Mouse (Mus musculus) spleen, postnatal 10 days (tissue): Measurements from ENCODE around the gene 2310022A10Rik.

ENCODE experiments used
- DNase-seq, 2 experiments: peaks; one replicate each; pipeline ENCODE4 v3.0.0; 2021 to 2022; ENCODE audit warnings: low spot score in 2 of 2

Gene 2310022A10Rik

DNA sequence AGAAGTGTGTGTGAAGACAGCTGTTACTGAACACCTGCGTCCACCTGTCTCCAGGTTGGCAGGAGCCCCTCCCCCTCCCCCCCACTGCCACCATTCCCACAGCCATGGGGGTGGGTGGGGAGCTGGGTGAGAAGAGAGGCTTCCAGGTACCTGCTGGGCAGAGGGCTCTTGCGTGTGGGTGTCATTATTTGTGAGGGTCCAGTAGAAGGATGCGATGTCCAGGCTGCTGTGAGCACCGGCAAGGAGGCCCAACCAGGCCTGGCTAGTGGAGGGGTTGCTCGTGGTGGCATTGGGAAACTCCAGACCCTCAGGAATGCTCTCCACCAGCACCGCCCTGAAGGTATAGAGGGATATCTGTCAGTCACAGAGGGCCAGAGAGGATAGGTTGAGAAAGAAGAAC, 12.1 kb upstream of the 2310022A10Rik start:
- no peak for DNase-seq

DNA sequence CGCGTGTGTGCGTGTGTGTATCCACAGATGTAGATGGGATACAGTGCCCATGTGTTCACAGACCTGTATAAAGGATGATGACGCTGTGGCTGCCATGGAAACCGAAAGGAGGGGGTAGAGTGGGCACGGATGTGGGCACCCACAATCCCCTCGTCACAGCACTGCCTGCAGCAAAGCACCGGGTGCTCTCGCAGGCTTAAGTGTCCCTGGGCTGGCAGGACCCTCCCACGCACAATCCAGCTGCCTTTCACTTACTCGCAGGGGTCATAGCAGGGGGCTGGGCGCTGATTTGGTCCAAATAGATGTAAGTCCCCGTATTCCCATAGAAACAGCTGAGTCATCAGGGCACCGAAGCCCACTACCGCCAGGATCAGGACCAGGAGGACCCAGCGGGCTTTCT, 11.6 kb upstream of the 2310022A10Rik start:
- peak in 1 of 2 experiments; percentile 73 for DNase-seq

DNA sequence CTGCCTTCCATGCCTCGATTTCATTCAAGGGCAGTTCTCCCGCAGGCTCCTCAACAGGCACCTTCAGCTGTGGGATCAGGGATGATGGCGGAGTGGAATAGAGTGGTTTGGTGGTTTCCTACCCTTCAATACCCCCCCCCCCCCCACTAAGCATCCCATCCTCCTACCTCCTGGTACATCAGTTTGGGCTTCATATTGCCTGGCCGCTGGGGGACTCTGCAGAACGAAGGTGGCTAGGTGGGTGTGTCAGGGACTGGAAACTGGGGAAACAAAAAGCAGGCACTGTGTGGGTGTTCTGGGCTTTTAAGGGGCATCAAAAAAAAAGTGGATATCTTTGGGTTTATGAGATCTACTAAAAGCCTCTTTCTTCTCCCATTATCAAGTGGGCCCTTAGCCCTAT, 11.1 kb upstream of the 2310022A10Rik start:
- no peak for DNase-seq

DNA sequence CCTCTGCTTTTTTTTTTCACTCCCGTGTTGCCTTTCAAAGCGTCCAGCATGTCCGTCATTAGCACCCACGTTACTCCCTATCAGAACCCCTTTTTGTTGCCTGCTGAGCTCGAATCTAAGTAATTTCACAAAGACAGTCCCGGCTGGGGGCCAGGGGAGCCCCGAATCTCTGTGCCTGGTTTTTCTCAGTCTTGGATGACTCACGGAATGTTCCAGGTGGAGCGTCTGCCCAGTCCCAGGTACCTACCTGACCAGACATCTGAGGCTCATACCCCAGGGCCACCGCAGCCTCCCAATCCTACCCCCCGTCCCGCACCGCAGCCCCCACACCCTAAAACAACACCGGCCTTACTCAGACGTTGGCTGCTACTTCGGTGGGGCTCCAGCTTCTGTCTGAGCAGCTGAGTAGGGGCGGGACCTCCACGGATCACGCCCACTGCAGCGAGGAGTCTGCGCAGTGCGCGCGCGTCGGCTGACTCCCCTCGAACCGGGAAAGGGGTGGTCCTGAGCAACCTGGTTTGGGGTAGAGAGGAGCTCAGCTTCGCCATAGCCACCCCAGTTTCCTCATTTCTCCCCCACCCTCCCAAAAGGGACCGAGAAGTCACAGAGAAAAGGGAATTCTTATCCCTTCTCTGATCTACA, 10.5 kb upstream of the 2310022A10Rik start:
- peak; percentile 72 to 87 for DNase-seq

DNA sequence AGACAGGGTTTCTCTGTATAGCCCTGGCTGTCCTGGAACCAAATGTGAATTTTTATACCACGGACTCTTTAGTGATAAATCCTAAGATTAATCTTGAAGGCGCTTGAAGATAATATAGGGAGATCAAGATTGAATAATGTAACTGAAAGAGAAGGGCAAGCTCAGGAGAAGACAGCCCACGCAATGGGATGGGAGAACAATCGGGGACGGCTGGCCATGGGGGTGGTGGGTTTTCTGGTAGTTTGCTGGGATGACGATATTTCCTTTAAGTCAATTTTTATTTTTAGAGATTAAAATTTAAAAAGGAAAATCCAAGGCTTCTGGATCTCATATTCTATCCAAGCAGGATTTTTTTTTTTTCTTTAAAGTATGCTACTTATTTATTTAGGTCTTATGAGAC, 10.0 kb upstream of the 2310022A10Rik start:
- no peak for DNase-seq

DNA sequence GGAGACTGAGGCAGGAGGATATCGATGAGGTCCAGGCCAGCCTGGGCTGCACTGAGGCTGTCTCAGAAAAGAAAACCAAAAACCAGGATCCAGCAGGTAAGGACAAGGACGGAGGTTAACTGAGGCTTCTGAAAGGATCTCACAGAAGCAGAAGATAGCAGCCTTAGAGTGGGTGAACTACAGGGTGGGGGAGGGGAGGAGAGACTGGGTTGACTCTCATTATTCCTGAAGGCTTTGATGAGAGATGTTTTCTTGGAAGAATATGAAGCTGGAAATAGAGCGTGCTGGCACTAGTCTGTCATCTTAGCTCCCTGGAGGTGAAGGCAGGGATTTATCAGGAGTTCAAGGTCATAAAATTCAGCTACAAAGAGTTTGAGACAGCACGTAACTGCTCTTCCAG, 9.2 kb upstream of the 2310022A10Rik start:
- DNase-seq, result no peak

DNA sequence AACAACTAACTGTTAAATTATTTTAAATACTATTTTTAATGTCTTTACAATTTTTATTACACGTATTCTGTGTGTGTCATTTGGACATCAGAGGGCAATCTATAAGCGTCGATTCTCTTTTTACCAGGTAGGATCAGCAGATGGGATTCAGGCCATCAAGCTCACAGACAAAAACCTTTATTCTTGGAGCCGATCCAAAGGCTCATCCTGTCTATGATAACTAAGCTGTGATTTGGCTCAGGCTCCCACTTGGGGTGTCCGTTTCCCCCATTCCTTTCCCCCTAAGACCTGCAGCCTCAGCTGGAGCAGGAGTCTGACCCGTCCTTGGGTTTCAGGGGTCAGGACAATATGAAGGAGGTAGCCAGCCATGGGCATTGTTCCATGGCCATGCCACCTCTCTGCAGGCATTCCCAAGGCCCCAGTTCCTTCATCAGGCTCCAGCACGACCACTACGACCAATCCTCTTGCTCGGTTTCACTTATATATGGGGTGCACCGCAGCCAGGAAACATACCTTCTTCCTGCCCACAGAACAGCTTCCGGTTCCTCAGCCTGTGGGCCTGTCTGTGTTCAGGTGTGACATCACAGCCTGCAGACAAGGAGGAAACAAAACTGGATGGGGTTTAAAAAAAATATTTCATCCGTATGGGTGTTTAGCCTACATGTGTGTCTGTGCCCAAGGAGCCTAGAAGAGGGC, 8.2 kb upstream of the 2310022A10Rik start:
- DNase-seq, result peak in 1 of 2 experiments; percentile 64

DNA sequence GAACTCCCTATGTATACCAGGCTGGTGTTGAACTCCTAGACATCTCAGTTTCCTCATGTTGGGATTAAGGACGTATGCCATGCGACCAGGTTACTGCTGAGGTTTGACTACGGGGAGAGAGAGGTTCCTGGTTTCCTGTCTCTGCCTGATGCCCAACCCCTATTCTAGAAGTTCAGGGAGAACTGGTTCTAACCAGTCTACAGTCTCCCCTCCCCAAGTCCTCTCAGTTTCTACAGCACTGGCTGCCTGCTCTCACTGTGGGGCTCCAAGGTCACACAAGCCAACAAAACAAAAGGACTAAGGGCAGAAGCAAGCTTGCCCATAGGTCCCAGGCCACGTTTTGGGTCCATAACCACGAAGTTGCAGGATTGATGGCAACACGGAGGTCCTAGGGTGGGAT, 3.4 kb upstream of the 2310022A10Rik start:
- no peak for DNase-seq

DNA sequence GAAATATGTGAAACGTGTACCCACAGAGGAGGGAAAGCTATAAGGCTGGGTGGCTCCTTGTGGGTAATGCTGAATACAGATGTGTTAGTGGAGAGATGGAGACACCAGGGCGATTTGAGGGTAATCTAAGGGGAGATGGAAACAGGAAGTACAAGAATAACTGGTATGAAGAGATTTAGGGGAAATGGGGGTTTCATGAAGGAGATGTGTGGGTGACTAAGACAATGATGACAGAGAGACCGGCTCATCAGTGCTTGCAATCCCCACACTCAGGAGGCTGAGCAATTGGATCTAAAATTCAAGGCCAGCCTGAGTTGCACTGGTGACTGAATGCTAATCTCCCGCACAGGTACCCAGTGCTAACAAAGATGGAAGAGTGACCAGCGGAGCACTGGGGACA, 963 bp upstream of the 2310022A10Rik start:
- DNase-seq, result no peak

DNA sequence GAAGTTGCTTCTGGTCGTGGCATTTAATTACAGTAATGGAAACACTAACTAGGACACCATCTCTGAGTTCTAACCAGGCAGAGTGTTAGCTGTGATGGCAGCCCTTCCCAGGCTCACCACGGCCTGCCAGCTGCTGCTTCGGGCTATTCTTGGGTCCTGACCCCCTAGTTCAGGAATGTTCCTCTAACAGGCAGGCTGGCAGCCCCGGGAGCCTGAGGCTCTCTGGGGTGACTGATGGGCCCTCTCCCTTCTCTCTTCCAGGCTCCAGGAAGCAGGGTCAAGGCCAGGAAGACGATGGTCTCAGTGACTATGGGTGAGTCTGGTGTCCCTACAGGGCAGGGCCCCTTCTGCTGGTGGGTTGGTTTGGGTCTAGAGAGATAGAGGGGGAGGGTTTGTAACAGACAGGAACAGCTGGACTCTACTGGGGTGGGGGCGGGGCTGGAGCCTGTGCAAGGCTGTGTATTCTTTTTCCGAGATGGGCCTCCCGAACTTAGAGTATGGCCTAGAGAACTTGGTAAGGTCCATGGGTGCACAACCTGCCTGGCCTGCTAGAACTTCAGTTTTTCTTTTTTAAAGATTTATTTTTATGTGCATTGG, 7.4 kb downstream of the 2310022A10Rik start:
- DNase-seq, result no peak

DNA sequence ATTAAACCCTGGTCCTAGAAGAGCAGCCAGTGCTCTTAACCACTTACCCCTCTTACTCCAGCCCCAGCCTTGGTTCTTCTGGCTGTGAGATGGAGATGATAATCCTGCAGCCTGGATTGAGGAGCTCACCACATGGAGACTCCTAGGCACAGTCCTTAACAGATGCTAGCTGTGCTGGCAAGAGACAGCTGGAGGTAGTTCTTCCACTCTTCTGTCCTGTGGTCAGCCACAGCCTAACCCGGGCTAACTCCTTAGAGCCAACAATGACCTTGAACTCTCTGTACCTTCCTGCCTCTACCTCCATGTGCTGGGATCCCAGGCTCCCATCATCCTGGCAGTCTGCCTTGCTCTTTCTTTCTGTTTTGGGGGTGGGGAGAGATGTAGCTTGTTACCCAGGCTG, 7.9 kb downstream of the 2310022A10Rik start:
- DNase-seq, result no peak

DNA sequence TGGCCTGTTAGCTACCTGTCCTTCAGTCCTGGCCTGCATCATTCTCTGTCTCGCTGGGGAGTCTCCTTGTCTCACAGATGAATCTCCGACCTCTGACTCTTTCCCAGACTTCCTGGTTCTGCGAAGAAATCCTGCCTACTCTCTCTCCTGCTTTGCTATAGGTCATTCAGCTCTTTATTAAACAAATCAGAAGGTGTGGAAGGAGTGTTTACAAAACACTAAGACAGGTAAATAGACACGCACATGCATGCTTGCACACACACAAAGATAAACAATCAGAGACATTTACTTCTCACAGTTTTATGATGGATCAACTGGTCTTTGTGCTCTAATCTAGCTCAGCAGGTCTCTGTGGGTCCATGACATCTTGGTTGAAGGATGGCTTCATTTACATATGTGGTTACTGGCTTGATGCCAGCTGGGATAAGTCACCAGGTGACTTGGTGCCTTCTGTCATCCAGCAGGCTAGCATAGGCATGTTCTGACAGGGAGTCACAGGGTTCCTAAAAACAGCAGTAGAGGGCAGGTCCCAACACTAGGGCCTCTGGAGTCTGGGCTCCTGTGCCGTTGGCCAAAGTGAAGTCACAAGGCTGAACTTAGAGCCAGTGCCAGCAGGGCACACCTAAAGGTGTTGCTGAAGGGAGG, 16.7 kb downstream of the 2310022A10Rik start:
- no peak for DNase-seq

DNA sequence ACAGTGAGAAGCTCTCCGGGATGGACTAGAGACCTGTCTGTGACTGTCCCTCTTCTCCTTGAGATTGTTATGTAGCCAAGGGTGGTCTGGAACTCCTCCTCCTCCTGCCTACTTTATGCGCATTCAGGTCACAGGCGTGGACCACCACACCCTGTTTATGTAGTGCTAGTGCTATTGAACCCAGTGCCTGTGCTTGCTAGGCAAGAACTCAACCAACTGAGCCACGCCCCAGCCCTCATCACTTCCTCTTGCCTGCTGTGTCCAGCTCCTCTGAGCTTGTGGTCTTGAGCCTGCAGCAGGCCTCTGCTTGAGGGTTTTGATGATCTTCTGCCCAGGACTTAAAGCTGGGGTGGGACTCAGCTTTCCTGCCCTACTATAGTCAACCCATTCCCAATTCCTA, 19.1 kb downstream of the 2310022A10Rik start:
- no peak for DNase-seq

DNA sequence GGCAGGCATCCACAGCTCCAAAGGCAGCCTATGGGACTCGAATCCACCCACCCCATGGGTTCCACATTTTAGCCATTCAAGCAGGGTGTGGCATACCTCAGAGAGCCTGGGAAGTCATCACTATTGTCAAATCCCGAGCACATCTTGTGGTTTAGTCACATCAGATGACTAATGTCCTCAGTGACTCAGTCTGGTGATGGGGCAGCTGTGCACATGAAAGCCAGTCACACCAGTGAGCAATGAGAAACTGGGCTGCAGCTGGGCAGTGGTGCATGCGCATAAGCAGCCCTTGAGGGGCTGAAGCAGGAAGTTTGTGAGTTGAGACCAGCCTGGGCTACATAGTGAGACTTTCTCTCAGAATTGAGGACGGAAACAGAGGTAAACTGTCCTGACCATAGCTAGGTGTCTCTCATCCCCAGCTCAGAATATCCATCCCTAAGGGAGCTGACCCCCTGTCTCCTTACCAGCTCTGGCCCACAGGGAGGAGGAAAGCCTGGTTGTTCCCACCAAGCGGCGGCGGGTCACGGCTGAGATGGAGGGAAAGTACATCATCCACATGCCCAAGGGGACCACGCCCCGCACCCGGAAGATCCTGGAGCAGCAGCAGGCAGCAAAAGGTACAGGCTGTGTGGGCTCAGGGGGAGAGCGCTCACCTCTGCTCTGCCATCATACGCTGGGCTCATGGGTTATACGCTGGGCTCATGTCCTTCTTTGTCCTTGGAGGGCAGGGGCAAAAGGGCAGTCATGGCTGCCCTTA, 21.3 kb downstream of the 2310022A10Rik start:
- no peak for DNase-seq

DNA sequence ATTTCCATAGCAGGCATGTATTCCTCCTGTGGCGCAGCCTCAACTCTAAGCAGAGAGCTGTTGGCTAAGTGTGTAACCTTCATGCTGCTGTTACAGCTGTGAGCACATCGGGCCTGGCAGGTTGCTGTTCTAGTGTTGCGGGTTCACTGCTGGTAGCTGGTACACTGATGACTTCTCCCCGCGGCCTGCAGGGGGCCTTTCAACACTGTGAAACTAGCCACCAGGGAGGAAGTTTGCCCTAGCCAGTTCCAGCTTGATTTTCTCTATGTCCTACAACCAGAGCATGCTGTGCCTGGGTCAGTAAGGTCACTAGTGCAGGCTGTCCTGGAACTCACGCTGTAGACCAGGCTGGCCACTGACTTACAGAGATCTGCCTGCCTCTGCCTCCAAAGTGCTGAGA, 23.9 kb downstream of the 2310022A10Rik start:
- peak in 1 of 2 experiments; percentile 75 for DNase-seq

DNA sequence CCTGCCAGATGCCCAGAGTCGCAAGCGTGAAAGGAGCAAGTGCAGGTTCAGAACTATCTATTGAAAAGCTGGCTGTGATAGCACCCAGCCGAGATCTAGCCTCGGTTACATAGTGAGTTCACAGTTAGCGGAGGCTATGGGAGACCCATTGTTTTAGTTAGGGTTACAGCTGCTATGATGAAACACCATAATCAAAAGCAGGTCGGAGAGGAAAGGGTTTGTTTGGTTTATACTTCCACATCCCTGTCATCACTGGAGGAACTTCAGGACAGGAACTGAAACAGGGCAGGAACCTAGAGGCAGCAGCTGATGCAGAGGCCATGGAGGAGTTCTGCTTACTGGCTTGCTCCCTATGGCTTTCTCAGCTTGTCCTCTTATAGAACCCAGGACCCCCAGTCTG, 24.6 kb downstream of the 2310022A10Rik start:
- DNase-seq, result no peak

DNA sequence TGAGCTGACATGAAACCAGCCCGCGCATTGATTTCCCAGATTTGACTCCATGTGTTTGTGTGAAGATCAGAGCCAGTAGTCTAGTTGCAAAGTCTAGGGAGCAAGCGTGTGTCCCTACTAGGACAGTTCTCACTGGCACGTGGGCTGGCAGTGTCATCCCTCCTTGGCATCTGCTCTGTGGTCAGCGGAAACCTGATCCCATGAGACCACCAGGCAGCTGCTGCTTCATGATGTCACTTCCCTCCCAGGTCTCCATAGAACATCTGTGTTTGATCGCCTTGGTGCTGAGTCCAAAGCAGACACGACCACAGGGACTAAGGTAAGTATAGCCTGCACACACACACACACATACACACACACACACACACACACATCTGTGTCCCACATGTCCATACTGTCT, 25.4 kb downstream of the 2310022A10Rik start:
- DNase-seq, result no peak

DNA sequence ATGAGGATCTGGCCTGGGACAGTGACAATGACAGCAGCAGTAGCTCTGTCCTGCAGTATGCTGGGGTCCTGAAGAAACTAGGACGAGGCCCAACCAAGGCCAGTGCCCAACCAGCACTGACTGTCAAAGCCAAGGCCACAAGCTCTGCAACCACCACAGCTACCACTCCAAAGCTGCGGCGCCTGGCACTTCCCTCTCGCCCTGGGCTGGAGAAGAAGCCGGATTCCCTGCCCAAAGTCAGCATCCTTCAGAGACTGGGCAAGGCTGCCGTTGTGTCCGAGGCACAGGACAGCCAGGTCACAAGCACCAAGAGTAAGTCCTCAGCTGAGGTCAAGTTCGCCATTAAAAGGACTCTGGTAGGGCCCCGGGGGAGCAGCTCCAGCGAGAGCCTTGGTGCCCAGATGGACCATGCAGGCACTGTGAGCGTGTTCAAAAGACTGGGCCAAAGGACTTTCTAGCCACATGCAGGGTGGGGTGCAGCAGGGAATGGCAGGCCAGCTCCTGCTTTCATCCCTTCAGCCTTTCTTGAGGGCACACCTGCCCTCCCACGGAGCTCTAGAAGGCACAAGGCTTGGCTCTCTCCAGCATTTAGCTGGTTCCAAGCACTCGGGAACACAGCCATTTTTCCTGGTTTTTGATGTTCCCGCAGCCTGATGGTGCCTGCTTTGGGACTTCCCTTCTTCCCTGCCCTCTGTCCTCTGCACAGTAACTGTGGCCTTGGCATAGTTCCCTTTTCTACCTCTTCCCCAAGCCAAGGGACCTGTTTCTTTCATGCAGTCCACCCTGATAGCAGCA, 27.5 kb downstream of the 2310022A10Rik start:
- no peak for DNase-seq

DNA sequence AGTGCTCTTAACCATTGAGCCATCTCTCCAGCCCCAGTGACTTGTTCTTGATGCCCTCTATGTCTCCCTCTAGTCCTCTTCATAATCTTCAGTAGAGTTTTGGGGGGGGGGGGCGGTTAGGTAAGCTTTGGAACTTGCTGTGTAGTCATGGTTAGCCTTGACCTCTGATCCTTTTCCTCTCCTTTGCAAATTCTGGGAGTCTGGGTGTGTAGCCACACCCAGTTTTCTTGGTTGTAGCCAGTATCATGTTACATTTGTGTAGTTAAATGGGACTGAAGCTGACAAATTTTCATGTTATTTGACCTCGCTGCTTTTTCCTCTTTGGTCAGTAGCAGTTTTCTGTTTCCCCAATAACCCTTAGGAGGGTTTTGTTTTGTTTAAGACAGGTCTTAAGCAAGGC, 33.8 kb downstream of the 2310022A10Rik start:
- no peak for DNase-seq

DNA sequence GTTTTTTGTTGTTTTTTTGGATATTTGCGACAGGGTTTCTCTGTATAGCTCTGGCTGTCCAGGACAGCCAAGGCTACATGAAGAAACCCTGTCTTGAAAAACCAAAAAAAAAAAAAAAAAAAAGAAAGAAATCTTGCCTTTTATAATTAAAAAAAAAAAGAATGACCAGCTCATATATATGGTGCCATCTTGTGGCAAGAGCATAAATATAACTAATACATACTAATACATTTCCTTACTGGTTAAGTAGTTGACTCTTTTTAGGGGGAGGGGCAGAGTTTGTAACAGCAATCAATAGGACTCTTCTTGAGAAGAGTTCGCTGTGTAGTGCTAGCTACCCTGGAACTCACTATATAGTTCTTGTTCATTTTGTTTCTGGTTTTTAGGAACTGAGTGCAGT, 34.7 kb downstream of the 2310022A10Rik start:
- no peak for DNase-seq

DNA sequence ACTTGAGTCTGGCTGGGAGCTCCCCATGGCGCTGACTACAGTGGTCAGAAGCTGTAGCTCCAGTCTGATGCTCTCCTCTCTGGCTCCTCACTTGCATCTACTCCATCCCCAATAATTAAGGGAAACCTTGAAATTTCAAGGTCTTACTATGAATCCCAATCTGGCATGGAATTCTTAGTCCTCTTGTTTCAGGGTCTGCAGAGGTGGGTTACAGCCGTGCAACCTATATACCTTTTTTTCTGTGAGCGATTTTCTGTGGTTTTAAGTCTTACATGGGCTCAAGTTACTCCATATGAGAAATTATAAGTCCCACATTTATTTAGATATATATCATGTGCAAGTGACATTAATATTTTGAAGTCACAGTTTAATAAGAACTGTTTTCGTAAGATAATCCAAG, 37.1 kb downstream of the 2310022A10Rik start:
- DNase-seq, result no peak
